Mouse (Mus musculus) embryonic facial prominence, embryonic 10.5 days (tissue): ENCODE data around the gene Sos1. TPM values are rescaled to one million over a fixed set of nuclear protein-coding genes. Genes with fewer than 3 reads are reported as not detected.
A peak's percentile ranks its signal among the peaks of the same experiment; 100 is the strongest.

Experiments
- DNase-seq: peaks from one replicate; pipeline ENCODE4 v3.0.0-alpha.2; 2017; ENCODE audit warnings: low spot score
- H3K27ac ChIP-seq: fragments of 300-500 bp; sonication (generic); replicated peaks from 2 replicates; pipeline ENCODE4 v1.5.1; 2016; ENCODE audit warnings: mild to moderate bottlenecking
- H3K27me3 ChIP-seq: fragments of 300-500 bp; sonication (generic); replicated peaks from 2 replicates; pipeline ENCODE4 v1.6.1; 2016; ENCODE audit warnings: low read depth, mild to moderate bottlenecking; ENCODE audit not compliant: poor library complexity, severe bottlenecking
- H3K36me3 ChIP-seq: fragments of 300-500 bp; sonication (generic); replicated peaks from 2 replicates; pipeline ENCODE4 v1.6.1; 2016; ENCODE audit warnings: mild to moderate bottlenecking, moderate library complexity
- H3K4me1 ChIP-seq: fragments of 300-500 bp; sonication (generic); 2 replicates; pipeline ENCODE4 v1.6.1; 2016
- H3K4me3 ChIP-seq: fragments of 300-500 bp; sonication (generic); 2 replicates; pipeline ENCODE4 v1.5.1; 2016; ENCODE audit warnings: mild to moderate bottlenecking, moderate library complexity
- H3K9me3 ChIP-seq: fragments of 300-500 bp; sonication (generic); 2 replicates; pipeline ENCODE4 v1.6.1; 2016; ENCODE audit warnings: mild to moderate bottlenecking
- WGBS: fragments of 180-500 bp; shearing (Covaris S2); methylation state at CpG from one replicate; pipeline ENCODE4 v1.1.7; 2016; 5-methylcytosine and 5-hydroxymethylcytosine counted together
- polyA plus RNA-seq: library from polyadenylated mRNA; unstranded; fragments of >200 nt; fragmentation: Nextera tagmentation; extraction: Ambion mirVana; gene quantifications from 2 replicates; pipeline ENCODE4 v1.2.1, GENCODE M21; 2016

The Sos1 gene
- polyA plus RNA-seq, 1 experiment from 2014 or later = 5.1 TPM

GRCm38 (mm10) chr17:80505766-80506165, 25.5 kb upstream of the Sos1 start:
- Histone ChIP-seq H3K4me3 (no peak overlapping the region), H3K27ac (no peak overlapping the region), H3K27me3 (no peaks in the 10 kb centered on the region), H3K9me3 (no peaks in the 10 kb centered on the region), H3K36me3 (no peaks in the 10 kb centered on the region), H3K4me1 (peaks cover 6% of the 10 kb centered on the region; the same call in 1 of the 2 replicates)
- DNase-seq = no peak
- WGBS = 85% methylated on average over 6 of the region's 6 CpGs

DNA sequence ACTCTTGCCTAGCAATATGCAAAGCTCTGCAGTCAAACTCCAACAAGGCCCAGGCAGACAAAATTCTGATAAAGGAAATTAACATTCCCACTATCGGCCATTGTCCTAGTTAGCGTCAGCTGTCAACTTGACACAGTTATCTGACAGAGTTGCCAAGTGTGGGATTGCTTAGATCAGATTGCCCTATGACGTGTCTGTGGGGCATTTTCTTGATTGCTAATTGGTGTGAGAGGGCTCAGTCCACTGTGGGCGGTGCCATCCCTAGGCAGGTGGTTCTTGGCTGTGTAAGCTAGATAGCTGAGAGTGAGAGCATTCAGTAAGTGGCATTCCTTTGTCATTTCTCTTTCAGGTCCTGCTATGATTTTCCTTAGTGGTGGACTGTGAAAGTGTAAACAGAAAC, 25.1 kb upstream of the Sos1 start:
- Histone ChIP-seq H3K27me3 (no peaks in the 10 kb centered on the region), H3K36me3 (no peaks in the 10 kb centered on the region), H3K9me3 (no peaks in the 10 kb centered on the region), H3K4me3 (no peak overlapping the region), H3K4me1 (peaks cover 6% of the 10 kb centered on the region; the same call in 1 of the 2 replicates), H3K27ac (no peak overlapping the region)
- WGBS = 87% methylated on average over 4 of the region's 4 CpGs
- DNase-seq = no peak

DNA sequence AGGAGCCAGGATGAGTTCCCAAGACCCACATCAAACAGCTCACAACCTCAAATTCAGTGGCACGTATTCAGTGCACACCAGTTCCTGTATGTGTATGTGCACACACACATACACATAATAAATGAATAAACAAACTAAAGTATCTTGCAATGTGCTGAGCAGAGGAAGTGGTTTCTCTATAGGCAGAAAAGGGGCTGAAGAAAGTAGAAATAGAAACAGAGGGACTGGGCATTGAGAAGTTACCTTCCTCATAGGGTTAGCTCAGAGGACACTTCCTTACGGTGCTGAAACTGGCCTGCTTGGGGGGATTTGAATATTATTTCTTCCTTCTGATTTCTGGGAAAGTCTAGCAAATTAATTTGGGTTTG, 21.5 kb upstream of the Sos1 start:
- Histone ChIP-seq H3K27ac (no peak overlapping the region), H3K4me1 (peaks cover 6% of the 10 kb centered on the region; the same call in 1 of the 2 replicates), H3K9me3 (no peaks in the 10 kb centered on the region), H3K4me3 (no peak overlapping the region), H3K36me3 (no peaks in the 10 kb centered on the region), H3K27me3 (no peaks in the 10 kb centered on the region)
- 78% methylated on average over 2 of the region's 2 CpGs for WGBS
- no peak for DNase-seq

- H3K4me1 ChIP-seq = peaks cover 6% of the 10 kb centered on the region; the same call in 1 of the 2 replicates
- DNase-seq = no peak
- no peak overlapping the region for H3K27ac ChIP-seq
- H3K36me3 ChIP-seq = no peaks in the 10 kb centered on the region
- WGBS = 66% methylated on average over 5 of the region's 5 CpGs
- no peaks in the 10 kb centered on the region for H3K27me3 ChIP-seq
- no peaks in the 10 kb centered on the region for H3K9me3 ChIP-seq
- no peak overlapping the region for H3K4me3 ChIP-seq
These were observed 21.0 kb upstream of the Sos1 start for GRCm38 (mm10) chr17:80501037-80501804.

DNA sequence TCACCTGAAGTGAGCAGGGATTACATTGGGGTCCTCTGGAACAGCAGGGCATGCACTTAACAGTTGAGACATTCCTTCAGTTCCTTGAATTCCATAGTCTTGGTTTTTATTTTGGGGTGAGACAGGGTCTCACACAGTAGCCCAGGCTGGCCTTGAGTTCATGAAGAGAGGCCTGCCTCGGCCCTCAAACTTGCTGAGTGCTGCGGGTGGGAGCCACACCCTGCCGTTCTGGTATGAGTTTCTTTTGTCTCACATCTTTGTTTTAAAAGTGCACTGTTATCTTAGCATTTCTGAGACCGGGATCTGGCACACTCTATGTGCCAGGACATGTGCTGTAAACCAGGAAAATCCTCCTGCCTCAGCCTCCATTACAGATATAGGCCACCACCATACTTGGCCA, 19.8 kb upstream of the Sos1 start:
- H3K4me3 ChIP-seq = no peak overlapping the region
- DNase-seq = no peak
- no peaks in the 10 kb centered on the region for H3K9me3 ChIP-seq
- WGBS = 82% methylated on average over 4 of the region's 4 CpGs
- H3K4me1 ChIP-seq = peaks cover 6% of the 10 kb centered on the region; the same call in 1 of the 2 replicates
- no peak overlapping the region for H3K27ac ChIP-seq
- H3K36me3 ChIP-seq = no peaks in the 10 kb centered on the region
- H3K27me3 ChIP-seq = no peaks in the 10 kb centered on the region

GRCm38 (mm10) chr17:80498600-80499268, 18.5 kb upstream of the Sos1 start:
- DNase-seq = no peak
- H3K4me1 ChIP-seq = peaks cover 6% of the 10 kb centered on the region; the same call in 1 of the 2 replicates
- H3K4me3 ChIP-seq = no peak overlapping the region
- 55% methylated on average over 11 of the region's 11 CpGs for WGBS
- no peaks in the 10 kb centered on the region for H3K36me3 ChIP-seq
- no peaks in the 10 kb centered on the region for H3K9me3 ChIP-seq
- H3K27me3 ChIP-seq = no peaks in the 10 kb centered on the region
- no peak overlapping the region for H3K27ac ChIP-seq

DNA sequence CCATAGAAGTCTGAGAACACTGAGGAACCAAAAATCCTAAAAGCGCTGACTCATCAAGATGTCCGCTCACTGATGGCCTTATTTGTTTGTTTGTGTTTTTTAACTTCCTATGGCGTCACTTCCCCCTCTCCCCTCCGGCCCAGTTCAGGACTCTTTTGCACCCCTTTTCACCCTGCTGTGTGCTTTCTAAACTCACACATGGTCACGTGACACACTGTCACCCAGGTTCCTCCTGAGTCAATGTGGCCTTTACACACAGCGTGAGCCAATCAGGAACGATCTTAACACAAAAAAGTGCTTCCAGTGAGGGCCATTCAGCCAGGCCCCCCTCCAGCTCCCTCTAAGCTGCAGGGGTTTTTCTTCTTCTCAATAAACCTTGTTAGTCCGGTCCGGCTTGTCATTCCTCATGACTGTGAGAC, 16.9 kb upstream of the Sos1 start:
- peak; percentile 17 for DNase-seq
- Histone ChIP-seq H3K36me3 (no peaks in the 10 kb centered on the region), H3K27me3 (no peaks in the 10 kb centered on the region), H3K27ac (no peak overlapping the region), H3K4me1 (peaks cover 6% of the 10 kb centered on the region; the same call in 1 of the 2 replicates), H3K4me3 (no peak overlapping the region), H3K9me3 (no peaks in the 10 kb centered on the region)
- 61% methylated on average over 9 of the region's 9 CpGs for WGBS

GRCm38 (mm10) chr17:80496607-80497170, 16.4 kb upstream of the Sos1 start:
- Histone ChIP-seq H3K27ac (no peak overlapping the region), H3K9me3 (no peaks in the 10 kb centered on the region), H3K4me1 (peaks cover 6% of the 10 kb centered on the region; the same call in 1 of the 2 replicates), H3K4me3 (no peak overlapping the region), H3K36me3 (no peaks in the 10 kb centered on the region), H3K27me3 (no peaks in the 10 kb centered on the region)
- WGBS = 87% methylated on average over 8 of the region's 8 CpGs
- DNase-seq = no peak

GRCm38 (mm10) chr17:80496185-80496584, 15.9 kb upstream of the Sos1 start:
- H3K4me1 ChIP-seq = peaks cover 1% of the 10 kb centered on the region; the same call in 1 of the 2 replicates
- DNase-seq = no peak
- H3K27me3 ChIP-seq = no peaks in the 10 kb centered on the region
- H3K36me3 ChIP-seq = no peaks in the 10 kb centered on the region
- no peak overlapping the region for H3K27ac ChIP-seq
- WGBS = 78% methylated on average over 6 of the region's 6 CpGs
- H3K9me3 ChIP-seq = no peaks in the 10 kb centered on the region
- no peak overlapping the region for H3K4me3 ChIP-seq

GRCm38 (mm10) chr17:80493891-80494290, 13.6 kb upstream of the Sos1 start:
- H3K36me3 ChIP-seq = no peaks in the 10 kb centered on the region

GRCm38 (mm10) chr17:80492811-80493210, 12.6 kb upstream of the Sos1 start:
- H3K36me3 ChIP-seq = no peaks in the 10 kb centered on the region
- H3K27me3 ChIP-seq = no peaks in the 10 kb centered on the region
- WGBS = 93% methylated on average over 4 of the region's 4 CpGs
- no peaks in the 10 kb centered on the region for H3K4me1 ChIP-seq
- H3K9me3 ChIP-seq = no peaks in the 10 kb centered on the region
- no peak overlapping the region for H3K4me3 ChIP-seq
- H3K27ac ChIP-seq = no peak overlapping the region
- DNase-seq = no peak

More at GRCm38 (mm10) chr17:80493891-80494290, 13.6 kb upstream of the Sos1 start:
- Histone ChIP-seq H3K4me3 (no peak overlapping the region), H3K27ac (no peak overlapping the region), H3K9me3 (no peaks in the 10 kb centered on the region), H3K4me1 (no peaks in the 10 kb centered on the region), H3K27me3 (no peaks in the 10 kb centered on the region)
- WGBS = 73% methylated on average over 1 of the region's 1 CpGs
- no peak for DNase-seq

DNA sequence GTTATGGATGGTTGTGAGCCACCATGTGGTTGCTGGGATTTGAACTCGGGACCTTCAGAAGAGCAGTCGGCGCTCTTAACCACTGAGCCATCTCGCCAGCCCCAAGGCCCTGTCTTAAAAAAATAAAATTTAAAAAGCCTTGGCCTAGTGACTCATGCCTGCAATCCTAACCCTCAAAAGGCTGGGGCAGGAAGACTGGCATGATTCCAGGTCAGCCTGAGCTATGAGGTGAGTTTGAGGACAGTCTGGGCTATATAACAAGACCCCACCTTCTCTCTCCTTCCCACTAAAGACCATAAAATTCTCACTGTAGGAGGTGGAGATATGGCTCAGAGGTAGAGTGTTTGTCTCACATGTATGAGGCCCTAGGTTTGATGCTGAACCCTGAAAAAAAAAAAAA, 12.0 kb upstream of the Sos1 start:
- no peaks in the 10 kb centered on the region for H3K36me3 ChIP-seq
- H3K27me3 ChIP-seq = no peaks in the 10 kb centered on the region
- no peaks in the 10 kb centered on the region for H3K4me1 ChIP-seq
- no peak for DNase-seq
- WGBS = 97% methylated on average over 4 of the region's 4 CpGs
- no peak overlapping the region for H3K27ac ChIP-seq
- no peaks in the 10 kb centered on the region for H3K9me3 ChIP-seq
- H3K4me3 ChIP-seq = no peak overlapping the region

DNA sequence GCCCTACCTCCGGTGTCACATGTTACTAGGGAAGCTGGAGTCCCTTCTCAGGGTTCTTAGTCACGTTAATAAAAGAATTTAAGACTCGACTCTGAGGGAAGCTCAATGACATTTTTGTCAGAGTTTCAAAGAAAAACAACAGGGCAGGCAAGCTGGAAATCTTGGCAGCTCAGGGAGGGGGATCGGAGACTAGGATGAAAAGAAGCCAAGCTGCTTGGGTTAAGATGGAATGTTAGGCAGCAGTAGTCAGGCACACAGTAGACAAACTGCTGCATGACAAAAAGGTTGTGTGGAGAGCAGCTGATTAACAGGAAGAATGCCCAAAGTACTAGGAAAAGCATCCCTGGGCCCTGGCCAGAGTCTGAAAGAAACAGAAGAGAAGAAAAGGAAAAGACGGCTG, 9.9 kb upstream of the Sos1 start:
- H3K4me3 ChIP-seq = no peak overlapping the region
- no peaks in the 10 kb centered on the region for H3K9me3 ChIP-seq
- no peak overlapping the region for H3K27ac ChIP-seq
- H3K27me3 ChIP-seq = no peaks in the 10 kb centered on the region
- DNase-seq = no peak
- H3K36me3 ChIP-seq = no peaks in the 10 kb centered on the region
- H3K4me1 ChIP-seq = no peaks in the 10 kb centered on the region
- 80% methylated on average over 5 of the region's 5 CpGs for WGBS
